Mouse (Mus musculus): ENCODE data around the gene Zfp398.

GRCm38 (mm10) chr6:47787941-47788736 lies 47.3 kb upstream of the Zfp398 start:
- TF ChIP-seq POLR2A (IDR thresholded peaks at IDR 0.05; ENCODE audit: control insufficient read depth, extremely low read depth, insufficient read depth, low read length, poor library complexity) (no peak), CTCF (IDR thresholded peaks at IDR 0.05; ENCODE audit: borderline replicate concordance, control insufficient read depth, extremely low read depth, insufficient read depth, low read length, poor library complexity) (no peak)

Measured in thymus, adult 2 months (tissue).